Mouse (Mus musculus): ENCODE results near the gene Gnaq. TPM values are rescaled to one million over a fixed set of nuclear protein-coding genes. Genes with fewer than 3 reads are reported as not detected.

Gnaq gene
- polyA plus RNA-seq, 1 experiment from 2014 or later: 8.6 TPM

- no peaks in the 10 kb centered on the region for H3K4me1 ChIP-seq (replicated peaks; ENCODE audit: control insufficient read depth, insufficient read depth, low read length)
- H3K27ac ChIP-seq (ENCODE audit: low read depth, low read length): no peak overlapping the region
- H3K36me3 ChIP-seq (ENCODE audit: control insufficient read depth, insufficient read depth, low read length): no peaks in the 10 kb centered on the region
- 77% methylated on average over 9 of the region's 9 CpGs for WGBS
- ATAC-seq (replicated peaks; ENCODE audit: low FRiP score): no peak
- H3K9ac ChIP-seq (ENCODE audit: low read depth, low read length): no peak overlapping the region
- H3K27me3 ChIP-seq (replicated peaks; ENCODE audit: control insufficient read depth, insufficient read depth, low read length): no peaks in the 10 kb centered on the region
- no peak for DNase-seq (ENCODE audit: low spot score)
- H3K4me2 ChIP-seq: no peak overlapping the region
- H3K9me3 ChIP-seq (ENCODE audit: control insufficient read depth, low read length): no peaks in the 10 kb centered on the region
- H3K4me3 ChIP-seq (ENCODE audit: low read depth, low read length): no peak overlapping the region
Measured at GRCm38 (mm10) chr19:16372752-16373486, 240.3 kb downstream of the Gnaq start.

GRCm38 (mm10) chr19:16375881-16376280 is 243.2 kb downstream of the Gnaq start:
- 63% methylated on average over 4 of the region's 4 CpGs for WGBS
- no peak for DNase-seq (ENCODE audit: low spot score)
- ATAC-seq (replicated peaks; ENCODE audit: low FRiP score): no peak
- no peak overlapping the region for H3K9ac ChIP-seq (ENCODE audit: low read depth, low read length)
- H3K4me1 ChIP-seq (replicated peaks; ENCODE audit: control insufficient read depth, insufficient read depth, low read length): no peaks in the 10 kb centered on the region
- no peak overlapping the region for H3K4me2 ChIP-seq
- no peak overlapping the region for H3K4me3 ChIP-seq (ENCODE audit: low read depth, low read length)
- H3K27me3 ChIP-seq (replicated peaks; ENCODE audit: control insufficient read depth, insufficient read depth, low read length): no peaks in the 10 kb centered on the region
- H3K36me3 ChIP-seq (ENCODE audit: control insufficient read depth, insufficient read depth, low read length): no peaks in the 10 kb centered on the region
- no peak overlapping the region for H3K27ac ChIP-seq (ENCODE audit: low read depth, low read length)
- no peaks in the 10 kb centered on the region for H3K9me3 ChIP-seq (ENCODE audit: control insufficient read depth, low read length)

- Histone ChIP-seq H3K36me3 (ENCODE audit: control insufficient read depth, insufficient read depth, low read length) (no peaks in the 10 kb centered on the region), H3K27ac (ENCODE audit: low read depth, low read length) (no peak overlapping the region), H3K9me3 (ENCODE audit: control insufficient read depth, low read length) (no peaks in the 10 kb centered on the region), H3K27me3 (replicated peaks; ENCODE audit: control insufficient read depth, insufficient read depth, low read length) (no peaks in the 10 kb centered on the region), H3K4me2 (no peak overlapping the region), H3K4me1 (replicated peaks; ENCODE audit: control insufficient read depth, insufficient read depth, low read length) (no peaks in the 10 kb centered on the region), H3K4me3 (ENCODE audit: low read depth, low read length) (no peak overlapping the region), H3K9ac (ENCODE audit: low read depth, low read length) (no peak overlapping the region)
- no peak for ATAC-seq (replicated peaks; ENCODE audit: low FRiP score)
- WGBS: 87% methylated on average over 7 of the region's 7 CpGs
- DNase-seq (ENCODE audit: low spot score): no peak
Measured at GRCm38 (mm10) chr19:16378565-16378964, 245.9 kb downstream of the Gnaq start.

GRCm38 (mm10) chr19:16379687-16380086 is 247.1 kb downstream of the Gnaq start:
- H3K36me3 ChIP-seq (ENCODE audit: control insufficient read depth, insufficient read depth, low read length): no peaks in the 10 kb centered on the region
- no peak for ATAC-seq (replicated peaks; ENCODE audit: low FRiP score)
- H3K9me3 ChIP-seq (ENCODE audit: control insufficient read depth, low read length): no peaks in the 10 kb centered on the region
- DNase-seq (ENCODE audit: low spot score): no peak
- no peak overlapping the region for H3K27ac ChIP-seq (ENCODE audit: low read depth, low read length)
- no peak overlapping the region for H3K9ac ChIP-seq (ENCODE audit: low read depth, low read length)
- 81% methylated on average over 8 of the region's 8 CpGs for WGBS
- H3K4me1 ChIP-seq (replicated peaks; ENCODE audit: control insufficient read depth, insufficient read depth, low read length): no peaks in the 10 kb centered on the region
- H3K27me3 ChIP-seq (replicated peaks; ENCODE audit: control insufficient read depth, insufficient read depth, low read length): no peaks in the 10 kb centered on the region
- H3K4me2 ChIP-seq: no peak overlapping the region
- no peak overlapping the region for H3K4me3 ChIP-seq (ENCODE audit: low read depth, low read length)

- Histone ChIP-seq H3K4me1 (replicated peaks; ENCODE audit: control insufficient read depth, insufficient read depth, low read length) (no peaks in the 10 kb centered on the region), H3K4me3 (ENCODE audit: low read depth, low read length) (no peak overlapping the region), H3K9me3 (ENCODE audit: control insufficient read depth, low read length) (no peaks in the 10 kb centered on the region), H3K9ac (ENCODE audit: low read depth, low read length) (no peak overlapping the region), H3K27ac (ENCODE audit: low read depth, low read length) (no peak overlapping the region), H3K27me3 (replicated peaks; ENCODE audit: control insufficient read depth, insufficient read depth, low read length) (no peaks in the 10 kb centered on the region), H3K4me2 (no peak overlapping the region), H3K36me3 (ENCODE audit: control insufficient read depth, insufficient read depth, low read length) (no peaks in the 10 kb centered on the region)
- WGBS: 56% methylated on average over 2 of the region's 2 CpGs
- ATAC-seq (replicated peaks; ENCODE audit: low FRiP score): no peak
- DNase-seq (ENCODE audit: low spot score): no peak
Measured at GRCm38 (mm10) chr19:16382392-16382791, 249.8 kb downstream of the Gnaq start.

- no peaks in the 10 kb centered on the region for H3K4me1 ChIP-seq (replicated peaks; ENCODE audit: control insufficient read depth, insufficient read depth, low read length)
- WGBS: 79% methylated on average over 13 of the region's 13 CpGs
- no peak overlapping the region for H3K27ac ChIP-seq (ENCODE audit: low read depth, low read length)
- no peaks in the 10 kb centered on the region for H3K36me3 ChIP-seq (ENCODE audit: control insufficient read depth, insufficient read depth, low read length)
- H3K27me3 ChIP-seq (replicated peaks; ENCODE audit: control insufficient read depth, insufficient read depth, low read length): no peaks in the 10 kb centered on the region
- no peaks in the 10 kb centered on the region for H3K9me3 ChIP-seq (ENCODE audit: control insufficient read depth, low read length)
- H3K9ac ChIP-seq (ENCODE audit: low read depth, low read length): no peak overlapping the region
- DNase-seq (ENCODE audit: low spot score) (no peak), ATAC-seq (replicated peaks; ENCODE audit: low FRiP score) (no peak)
- H3K4me2 ChIP-seq: no peak overlapping the region
- H3K4me3 ChIP-seq (ENCODE audit: low read depth, low read length): no peak overlapping the region
Measured at GRCm38 (mm10) chr19:16383127-16383526, 250.5 kb downstream of the Gnaq start.

- Histone ChIP-seq H3K27me3 (replicated peaks; ENCODE audit: control insufficient read depth, insufficient read depth, low read length) (no peaks in the 10 kb centered on the region), H3K4me3 (ENCODE audit: low read depth, low read length) (no peak overlapping the region), H3K9me3 (ENCODE audit: control insufficient read depth, low read length) (no peaks in the 10 kb centered on the region), H3K4me1 (replicated peaks; ENCODE audit: control insufficient read depth, insufficient read depth, low read length) (no peaks in the 10 kb centered on the region), H3K4me2 (no peak overlapping the region), H3K27ac (ENCODE audit: low read depth, low read length) (no peak overlapping the region), H3K9ac (ENCODE audit: low read depth, low read length) (no peak overlapping the region), H3K36me3 (ENCODE audit: control insufficient read depth, insufficient read depth, low read length) (no peaks in the 10 kb centered on the region)
- WGBS: 95% methylated on average over 6 of the region's 6 CpGs
- ATAC-seq (replicated peaks; ENCODE audit: low FRiP score) (no peak), DNase-seq (ENCODE audit: low spot score) (no peak)
Measured at GRCm38 (mm10) chr19:16384094-16384493, 251.5 kb downstream of the Gnaq start.

GRCm38 (mm10) chr19:16384957-16385356 is 252.3 kb downstream of the Gnaq start:
- WGBS: 90% methylated on average over 11 of the region's 11 CpGs
- Histone ChIP-seq H3K4me3 (ENCODE audit: low read depth, low read length) (no peak overlapping the region), H3K27me3 (replicated peaks; ENCODE audit: control insufficient read depth, insufficient read depth, low read length) (no peaks in the 10 kb centered on the region), H3K36me3 (ENCODE audit: control insufficient read depth, insufficient read depth, low read length) (no peaks in the 10 kb centered on the region), H3K9ac (ENCODE audit: low read depth, low read length) (no peak overlapping the region), H3K4me2 (no peak overlapping the region), H3K4me1 (replicated peaks; ENCODE audit: control insufficient read depth, insufficient read depth, low read length) (no peaks in the 10 kb centered on the region), H3K27ac (ENCODE audit: low read depth, low read length) (no peak overlapping the region), H3K9me3 (ENCODE audit: control insufficient read depth, low read length) (no peaks in the 10 kb centered on the region)
- no peak for DNase-seq (ENCODE audit: low spot score)
- no peak for ATAC-seq (replicated peaks; ENCODE audit: low FRiP score)

GRCm38 (mm10) chr19:16386514-16386913 is 253.9 kb downstream of the Gnaq start:
- Histone ChIP-seq H3K9ac (ENCODE audit: low read depth, low read length) (no peak overlapping the region), H3K36me3 (ENCODE audit: control insufficient read depth, insufficient read depth, low read length) (no peaks in the 10 kb centered on the region), H3K27me3 (replicated peaks; ENCODE audit: control insufficient read depth, insufficient read depth, low read length) (no peaks in the 10 kb centered on the region), H3K9me3 (ENCODE audit: control insufficient read depth, low read length) (no peaks in the 10 kb centered on the region), H3K4me2 (no peak overlapping the region), H3K27ac (ENCODE audit: low read depth, low read length) (no peak overlapping the region), H3K4me3 (ENCODE audit: low read depth, low read length) (no peak overlapping the region), H3K4me1 (replicated peaks; ENCODE audit: control insufficient read depth, insufficient read depth, low read length) (no peaks in the 10 kb centered on the region)
- WGBS: 87% methylated on average over 6 of the region's 6 CpGs
- no peak for DNase-seq (ENCODE audit: low spot score)
- ATAC-seq (replicated peaks; ENCODE audit: low FRiP score): no peak
